Mouse (Mus musculus) embryonic facial prominence, embryonic 14.5 days (tissue): ENCODE results near the gene Nfatc3. TPM values are rescaled to one million over a fixed set of nuclear protein-coding genes. Genes with fewer than 3 reads are reported as not detected.

Experiments
- ATAC-seq: fragments of 200-750 bp; cut with Nextera tagmentation; 2 replicates; pipeline ENCODE4 v1.8.0; 2017; ENCODE audit warnings: low read depth, moderate number of reproducible peaks, moderate TSS enrichment
- DNase-seq: peaks from one replicate; pipeline ENCODE4 v3.0.0-alpha.2; 2015; ENCODE audit warnings: low spot score
- H3K27ac ChIP-seq: fragments of 300-500 bp; sonication (generic); replicated peaks from 2 replicates; pipeline ENCODE4 v1.5.1; 2014; ENCODE audit warnings: low read depth, mild to moderate bottlenecking, low read length, moderate library complexity
- H3K27me3 ChIP-seq: fragments of 300-500 bp; sonication (generic); replicated peaks from 2 replicates; pipeline ENCODE4 v1.6.1; 2014; ENCODE audit warnings: low read length; ENCODE audit not compliant: control insufficient read depth, insufficient read depth
- H3K36me3 ChIP-seq: fragments of 300-500 bp; sonication (generic); 2 replicates; pipeline ENCODE4 v1.6.1; 2014; ENCODE audit warnings: low read length, mixed read lengths; ENCODE audit not compliant: control insufficient read depth, insufficient read depth
- H3K4me1 ChIP-seq: fragments of 300-500 bp; sonication (generic); 2 replicates; pipeline ENCODE4 v1.6.1; 2014; ENCODE audit warnings: antibody characterized with exemption, low read length; ENCODE audit not compliant: control insufficient read depth, insufficient read depth
- H3K4me2 ChIP-seq: fragments of 300-500 bp; sonication (generic); 2 replicates; pipeline ENCODE4 v1.6.1; 2014; ENCODE audit warnings: low read depth, mild to moderate bottlenecking, low read length, moderate library complexity, mixed read lengths
- H3K4me3 ChIP-seq: fragments of 300-500 bp; sonication (generic); 2 replicates; pipeline ENCODE4 v1.5.1; 2014; ENCODE audit warnings: low read depth, mild to moderate bottlenecking, low read length
- H3K9ac ChIP-seq: fragments of 300-500 bp; sonication (generic); 2 replicates; pipeline ENCODE4 v1.6.1; 2014; ENCODE audit warnings: low read depth, mild to moderate bottlenecking, low read length, moderate library complexity, mixed read lengths
- H3K9me3 ChIP-seq: fragments of 300-500 bp; sonication (generic); 2 replicates; pipeline ENCODE4 v1.6.1; 2016; ENCODE audit warnings: low read length; ENCODE audit not compliant: control insufficient read depth
- WGBS: fragments of 180-500 bp; shearing (Covaris S2); extraction: QIAGEN DNeasy Blood & Tissue Kit; methylation state at CpG from one replicate; pipeline ENCODE4 v1.1.7; 2014; 5-methylcytosine and 5-hydroxymethylcytosine counted together
- polyA plus RNA-seq: library from polyadenylated mRNA; unstranded; fragments of >200 nt; fragmentation: Nextera tagmentation; extraction: Ambion mirVana; gene quantifications from 2 replicates; pipeline ENCODE4 v1.2.1, GENCODE M21; 2014

The Nfatc3 gene
- polyA plus RNA-seq, 1 experiment from 2014 or later, result 7.3 TPM

DNA sequence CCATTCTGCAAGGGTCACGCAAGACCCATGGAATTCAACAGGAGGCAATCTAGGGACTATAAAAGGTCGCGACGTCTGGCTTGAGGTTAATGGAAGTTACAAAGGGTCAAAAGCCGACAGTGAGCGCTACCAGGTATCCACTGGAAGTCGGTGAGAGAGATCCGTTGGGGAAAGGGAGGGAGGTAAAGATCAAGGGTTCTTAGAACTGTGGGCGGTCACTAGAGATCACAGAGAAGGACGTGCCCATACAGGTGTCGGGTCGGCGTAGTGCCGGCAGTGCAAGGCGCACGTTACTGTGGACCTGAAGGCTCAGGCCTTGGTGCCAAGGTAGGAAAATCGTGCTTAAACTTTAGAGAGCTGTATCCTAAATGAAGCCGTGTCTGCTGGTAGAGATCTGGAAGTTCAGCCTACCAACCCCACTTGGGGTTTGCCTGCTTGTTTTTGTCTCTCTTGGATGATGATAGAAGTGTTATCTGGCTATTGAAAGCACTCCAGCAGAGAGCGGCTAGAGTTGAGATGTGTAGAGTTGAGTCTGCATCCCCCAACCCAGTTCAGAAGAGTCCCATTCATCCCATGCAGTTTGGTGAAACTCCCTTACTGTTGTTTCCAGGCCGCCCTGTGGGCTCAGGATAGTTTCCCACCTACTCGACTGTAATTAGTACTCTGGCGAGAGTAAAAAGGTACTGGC lies 78.7 kb downstream of the Nfatc3 start:
- Histone ChIP-seq H3K9ac (peak overlapping the region; percentile 53), H3K4me3 (peak overlapping the region; percentile 50), H3K27me3 (peaks cover 41% of the 10 kb centered on the region), H3K36me3 (0 out of 2 replicates have a peak, but pooled peaks cover 7% of the 10 kb centered on the region), H3K4me1 (0 out of 2 replicates have a peak, but pooled peaks cover 4% of the 10 kb centered on the region), H3K9me3 (no peaks in the 10 kb centered on the region), H3K27ac (peak overlapping the region; percentile 71; the same call in 1 of the 2 replicates), H3K4me2 (peak overlapping the region; percentile 95)
- 6% methylated on average over 22 of the region's 22 CpGs for WGBS
- DNase-seq (no peak), ATAC-seq (no peak)

- 1% methylated on average over 23 of the region's 24 CpGs for WGBS
- Histone ChIP-seq H3K27me3 (peaks cover 41% of the 10 kb centered on the region), H3K4me1 (0 out of 2 replicates have a peak, but pooled peaks cover 4% of the 10 kb centered on the region), H3K9me3 (no peaks in the 10 kb centered on the region), H3K4me2 (peak overlapping the region; percentile 95), H3K9ac (peak overlapping the region; percentile 53), H3K36me3 (0 out of 2 replicates have a peak, but pooled peaks cover under 1% of the 10 kb centered on the region), H3K27ac (peak overlapping the region; percentile 67), H3K4me3 (peak overlapping the region; percentile 50)
- DNase-seq (peak; percentile 83), ATAC-seq (peak; percentile 19; the same call in 1 of the 2 replicates)
Observed at GRCm38 (mm10) chr8:106137906-106138477, 79.4 kb downstream of the Nfatc3 start.

DNA sequence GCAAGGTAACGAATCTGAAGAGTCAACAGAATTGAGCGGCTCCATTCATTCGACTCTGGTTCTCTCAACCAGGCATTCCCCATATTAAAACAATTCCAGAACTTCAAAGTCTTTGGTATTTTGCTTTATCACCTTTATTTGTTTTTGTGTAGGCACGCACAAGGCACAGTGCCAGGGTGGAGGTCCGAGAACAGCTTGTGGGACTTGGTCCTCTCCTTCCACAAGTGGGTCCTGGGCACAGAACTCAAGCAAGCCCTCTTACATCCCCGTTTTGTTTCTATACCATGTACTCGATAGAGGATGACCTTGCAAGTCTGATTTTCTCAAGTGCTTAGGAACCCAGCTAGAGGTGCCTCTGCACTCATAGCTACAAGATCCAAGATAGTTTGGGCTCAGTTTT lies 80.0 kb downstream of the Nfatc3 start:
- no peak for ATAC-seq

DNA sequence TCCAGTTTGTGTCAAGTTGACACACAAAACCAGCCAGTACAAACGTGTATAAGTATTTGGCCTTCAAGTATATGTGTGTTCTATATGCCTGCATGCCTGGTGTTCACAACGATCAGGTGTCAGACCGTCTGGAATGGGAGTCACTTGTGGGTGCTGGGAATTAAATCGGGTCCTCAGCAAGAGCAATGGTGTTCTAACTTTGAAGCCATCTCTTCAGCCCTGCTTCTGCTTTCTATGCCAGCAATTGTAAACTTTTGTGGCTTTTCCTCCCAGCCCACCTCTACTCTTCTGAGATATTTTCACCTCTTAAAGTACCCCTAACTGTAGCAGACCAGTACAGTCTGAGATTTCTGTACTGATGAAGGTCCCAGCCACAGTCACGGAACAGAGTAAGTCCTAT lies 81.6 kb downstream of the Nfatc3 start:
- Histone ChIP-seq H3K4me3 (no peak overlapping the region), H3K9me3 (no peaks in the 10 kb centered on the region), H3K9ac (no peak overlapping the region), H3K36me3 (no peaks in the 10 kb centered on the region), H3K27ac (no peak overlapping the region), H3K4me1 (0 out of 2 replicates have a peak, but pooled peaks cover 4% of the 10 kb centered on the region), H3K27me3 (peaks cover 27% of the 10 kb centered on the region), H3K4me2 (no peak overlapping the region)
- no peak for DNase-seq
- ATAC-seq, result no peak
- WGBS, result 74% methylated on average over 5 of the region's 5 CpGs

More for the DNA sequence above, 80.0 kb downstream of the Nfatc3 start:
- H3K9ac ChIP-seq, result peak overlapping the region; percentile 53
- 0 out of 2 replicates have a peak, but pooled peaks cover 4% of the 10 kb centered on the region for H3K4me1 ChIP-seq
- DNase-seq, result no peak
- H3K36me3 ChIP-seq, result no peaks in the 10 kb centered on the region
- peak overlapping the region; percentile 50 for H3K4me3 ChIP-seq
- peak overlapping the region; percentile 95 for H3K4me2 ChIP-seq
- 0 out of 2 replicates have a peak overlapping the region, but pooled peaks have one; percentile 61 for H3K27ac ChIP-seq
- no peaks in the 10 kb centered on the region for H3K9me3 ChIP-seq
- WGBS, result 15% methylated on average over 7 of the region's 7 CpGs
- peaks cover 41% of the 10 kb centered on the region for H3K27me3 ChIP-seq

DNA sequence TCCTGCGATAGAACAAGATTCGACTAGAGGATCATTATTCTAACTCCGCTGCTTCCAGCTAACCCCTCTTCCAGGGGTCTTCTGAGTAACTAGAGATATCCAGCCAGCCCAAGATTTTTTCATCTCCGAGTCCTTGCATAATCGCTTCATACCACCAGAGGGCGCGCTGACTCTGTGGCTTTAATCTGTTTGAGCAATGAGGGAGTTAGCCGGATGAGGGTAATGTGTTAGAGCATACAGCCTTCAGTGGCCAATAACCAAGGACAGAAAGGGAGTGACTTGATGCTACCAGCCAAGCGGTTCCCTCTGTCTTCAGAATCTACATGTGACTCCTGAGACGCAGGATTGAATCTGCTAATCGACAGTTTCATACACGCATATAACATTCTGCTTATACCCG lies 82.1 kb downstream of the Nfatc3 start:
- no peaks in the 10 kb centered on the region for H3K9me3 ChIP-seq
- 13% methylated on average over 13 of the region's 13 CpGs for WGBS
- no peak overlapping the region for H3K27ac ChIP-seq
- H3K4me1 ChIP-seq, result 0 out of 2 replicates have a peak, but pooled peaks cover 4% of the 10 kb centered on the region
- no peak for ATAC-seq
- no peak overlapping the region for H3K4me2 ChIP-seq
- H3K36me3 ChIP-seq, result no peaks in the 10 kb centered on the region
- DNase-seq, result peak; percentile 88
- no peak overlapping the region for H3K4me3 ChIP-seq
- peaks cover 21% of the 10 kb centered on the region for H3K27me3 ChIP-seq
- no peak overlapping the region for H3K9ac ChIP-seq

GRCm38 (mm10) chr8:106145331-106145730 lies 86.7 kb downstream of the Nfatc3 start:
- H3K27ac ChIP-seq, result no peak overlapping the region
- DNase-seq (no peak), ATAC-seq (no peak)
- H3K36me3 ChIP-seq, result no peaks in the 10 kb centered on the region
- no peak overlapping the region for H3K4me2 ChIP-seq
- no peak overlapping the region for H3K4me3 ChIP-seq
- no peak overlapping the region for H3K9ac ChIP-seq
- no peaks in the 10 kb centered on the region for H3K9me3 ChIP-seq
- 98% methylated on average over 2 of the region's 2 CpGs for WGBS
- no peaks in the 10 kb centered on the region for H3K4me1 ChIP-seq
- no peaks in the 10 kb centered on the region for H3K27me3 ChIP-seq

DNA sequence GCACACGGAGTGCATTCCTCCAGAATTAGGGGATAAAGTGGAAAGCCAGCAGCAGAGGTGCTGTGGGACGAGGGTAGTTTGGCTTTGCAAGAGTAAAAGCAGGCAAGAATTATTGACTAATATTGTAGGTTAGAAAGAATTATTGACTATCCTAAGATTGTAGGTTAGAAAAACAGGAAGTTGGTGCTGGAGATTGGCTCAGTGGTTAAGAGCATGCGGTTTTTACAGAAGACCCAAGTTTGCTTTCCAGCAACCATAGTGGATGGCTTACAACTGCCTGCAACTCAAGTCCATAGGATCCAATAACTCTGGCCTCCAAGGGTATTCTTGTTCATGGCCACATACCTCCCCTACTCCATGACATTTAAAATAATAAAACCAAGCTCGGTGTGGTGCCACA lies 87.4 kb downstream of the Nfatc3 start:
- H3K9ac ChIP-seq, result no peak overlapping the region
- H3K4me1 ChIP-seq, result peaks cover 5% of the 10 kb centered on the region; the same call in 1 of the 2 replicates
- H3K27ac ChIP-seq, result no peak overlapping the region
- H3K4me2 ChIP-seq, result no peak overlapping the region
- H3K4me3 ChIP-seq, result no peak overlapping the region
- H3K9me3 ChIP-seq, result no peaks in the 10 kb centered on the region
- ATAC-seq (no peak), DNase-seq (no peak)
- 83% methylated on average over 4 of the region's 4 CpGs for WGBS
- no peaks in the 10 kb centered on the region for H3K36me3 ChIP-seq
- no peaks in the 10 kb centered on the region for H3K27me3 ChIP-seq

DNA sequence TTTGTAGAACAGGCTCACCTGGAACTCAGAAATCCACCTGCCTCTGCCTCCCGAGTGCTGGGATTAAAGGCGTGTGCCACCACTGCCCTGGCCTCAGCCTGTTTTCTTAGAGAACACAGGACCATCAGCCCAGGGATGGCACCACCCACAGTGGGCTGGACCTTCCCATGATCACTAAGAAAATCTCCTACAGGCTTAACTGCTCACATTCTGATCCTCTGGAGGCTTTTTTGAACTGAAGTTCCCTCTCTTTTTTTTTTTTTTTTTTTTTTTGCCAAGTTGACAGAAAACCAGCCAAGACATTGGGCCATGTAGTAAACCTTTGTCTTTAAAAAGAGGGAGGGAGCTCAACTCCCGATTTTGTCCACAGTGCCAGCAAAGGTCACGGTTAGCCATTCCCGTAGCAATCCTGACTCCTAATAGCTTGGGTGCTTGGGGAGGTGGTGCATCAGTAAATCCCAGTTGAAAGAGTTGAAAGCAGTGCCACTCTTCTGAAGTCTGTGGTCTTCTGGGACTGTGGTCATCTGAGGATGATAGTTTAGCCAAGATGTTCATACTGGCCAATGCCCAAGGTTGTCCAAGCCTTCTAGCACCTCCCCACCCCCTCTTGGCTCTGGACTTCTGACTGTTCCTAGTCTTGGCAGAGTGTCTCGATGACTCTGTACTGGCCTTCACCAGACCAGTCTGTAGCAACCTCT lies 89.4 kb downstream of the Nfatc3 start:
- H3K36me3 ChIP-seq, result no peaks in the 10 kb centered on the region
- no peak for DNase-seq
- ATAC-seq, result no peak
- no peaks in the 10 kb centered on the region for H3K27me3 ChIP-seq
- no peak overlapping the region for H3K27ac ChIP-seq
- 85% methylated on average over 6 of the region's 6 CpGs for WGBS
- no peak overlapping the region for H3K9ac ChIP-seq
- H3K4me1 ChIP-seq, result peaks cover 7% of the 10 kb centered on the region; the same call in 1 of the 2 replicates
- no peaks in the 10 kb centered on the region for H3K9me3 ChIP-seq
- H3K4me3 ChIP-seq, result no peak overlapping the region
- H3K4me2 ChIP-seq, result no peak overlapping the region
